Mouse (Mus musculus): Measurements from ENCODE around the gene Cdk14. TPM values are rescaled to one million over a fixed set of nuclear protein-coding genes. Genes with fewer than 3 reads are reported as not detected.

The Cdk14 gene
- polyA plus RNA-seq, 1 experiment from 2014 or later = 10.6 TPM

- Histone ChIP-seq H3K9me3 (replicated peaks; ENCODE audit: control insufficient read depth, low read length) (no peaks in the 10 kb centered on the region), H3K9ac (ENCODE audit: low read length) (no peak overlapping the region), H3K36me3 (ENCODE audit: control insufficient read depth, insufficient read depth) (no peaks in the 10 kb centered on the region), H3K4me3 (ENCODE audit: low read length) (no peak overlapping the region), H3K4me2 (ENCODE audit: low read depth, low read length) (no peak overlapping the region), H3K27me3 (ENCODE audit: control insufficient read depth, insufficient read depth, low read length) (no peaks in the 10 kb centered on the region), H3K4me1 (ENCODE audit: control insufficient read depth, insufficient read depth, low read length) (no peaks in the 10 kb centered on the region; the same call in 1 of the 2 replicates), H3K27ac (ENCODE audit: low read length) (no peak overlapping the region)
- WGBS = 73% methylated on average over 7 of the region's 7 CpGs
- ATAC-seq (replicated peaks; ENCODE audit: extremely low read depth, insufficient read depth, low FRiP score) = no peak
Measured at GRCm38 (mm10) chr5:5012521-5013346, 407.4 kb downstream of the Cdk14 start.

- 89% methylated on average over 4 of the region's 4 CpGs for WGBS
- Histone ChIP-seq H3K4me1 (ENCODE audit: control insufficient read depth, insufficient read depth, low read length) (no peaks in the 10 kb centered on the region), H3K4me3 (ENCODE audit: low read length) (no peak overlapping the region), H3K27ac (ENCODE audit: low read length) (no peak overlapping the region), H3K4me2 (ENCODE audit: low read depth, low read length) (no peak overlapping the region), H3K36me3 (ENCODE audit: control insufficient read depth, insufficient read depth) (no peaks in the 10 kb centered on the region), H3K9ac (ENCODE audit: low read length) (no peak overlapping the region), H3K27me3 (ENCODE audit: control insufficient read depth, insufficient read depth, low read length) (no peaks in the 10 kb centered on the region), H3K9me3 (replicated peaks; ENCODE audit: control insufficient read depth, low read length) (no peaks in the 10 kb centered on the region)
- no peak for ATAC-seq (replicated peaks; ENCODE audit: extremely low read depth, insufficient read depth, low FRiP score)
Measured at GRCm38 (mm10) chr5:5008153-5008745, 411.9 kb downstream of the Cdk14 start.

DNA sequence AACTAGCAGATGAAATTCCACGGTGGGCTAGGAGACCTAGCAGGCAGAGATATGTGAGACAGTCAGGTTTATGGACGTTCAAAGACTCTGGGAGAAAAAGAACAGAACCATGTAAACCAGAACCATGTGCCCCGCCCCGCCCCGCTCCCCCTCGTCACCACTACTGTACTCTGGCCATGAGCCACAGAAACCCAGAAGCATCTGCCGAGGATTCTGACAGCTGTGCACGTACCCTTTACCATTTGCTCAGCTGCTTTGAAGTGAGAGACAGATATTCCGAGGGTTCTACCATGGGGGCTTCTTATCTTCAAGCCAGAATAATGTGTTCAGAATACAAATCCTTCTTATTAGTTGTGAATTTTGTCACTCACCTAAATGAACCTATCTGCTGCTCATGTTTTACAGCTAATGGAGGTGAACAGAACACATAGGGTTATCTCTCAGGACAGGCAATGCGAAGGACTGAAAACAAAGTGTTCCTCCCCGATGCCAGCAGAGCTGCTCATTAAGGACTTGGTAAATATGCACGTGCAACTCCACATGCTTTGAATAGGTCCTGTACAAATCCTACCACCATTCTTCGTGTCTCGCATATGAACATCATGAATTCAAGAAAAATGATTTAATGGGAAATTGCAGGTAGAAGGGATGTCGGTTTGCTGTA lies 412.5 kb downstream of the Cdk14 start:
- Histone ChIP-seq H3K27ac (ENCODE audit: low read length) (no peak overlapping the region), H3K9me3 (replicated peaks; ENCODE audit: control insufficient read depth, low read length) (no peaks in the 10 kb centered on the region), H3K36me3 (ENCODE audit: control insufficient read depth, insufficient read depth) (no peaks in the 10 kb centered on the region), H3K27me3 (ENCODE audit: control insufficient read depth, insufficient read depth, low read length) (no peaks in the 10 kb centered on the region), H3K4me2 (ENCODE audit: low read depth, low read length) (no peak overlapping the region), H3K9ac (ENCODE audit: low read length) (no peak overlapping the region), H3K4me3 (ENCODE audit: low read length) (no peak overlapping the region), H3K4me1 (ENCODE audit: control insufficient read depth, insufficient read depth, low read length) (no peaks in the 10 kb centered on the region)
- 81% methylated on average over 15 of the region's 15 CpGs for WGBS
- no peak for ATAC-seq (replicated peaks; ENCODE audit: extremely low read depth, insufficient read depth, low FRiP score)

- Histone ChIP-seq H3K4me1 (ENCODE audit: control insufficient read depth, insufficient read depth, low read length) (no peaks in the 10 kb centered on the region), H3K4me3 (ENCODE audit: low read length) (no peak overlapping the region)
- WGBS = 66% methylated on average over 1 of the region's 1 CpGs
Measured at GRCm38 (mm10) chr5:5005633-5006032, 414.5 kb downstream of the Cdk14 start.

GRCm38 (mm10) chr5:5004740-5005139 lies 415.4 kb downstream of the Cdk14 start:
- 94% methylated on average over 2 of the region's 2 CpGs for WGBS
- Histone ChIP-seq H3K4me1 (ENCODE audit: control insufficient read depth, insufficient read depth, low read length) (no peaks in the 10 kb centered on the region), H3K36me3 (ENCODE audit: control insufficient read depth, insufficient read depth) (no peaks in the 10 kb centered on the region), H3K4me2 (ENCODE audit: low read depth, low read length) (no peak overlapping the region), H3K27me3 (ENCODE audit: control insufficient read depth, insufficient read depth, low read length) (no peaks in the 10 kb centered on the region), H3K27ac (ENCODE audit: low read length) (no peak overlapping the region), H3K4me3 (ENCODE audit: low read length) (no peak overlapping the region), H3K9me3 (replicated peaks; ENCODE audit: control insufficient read depth, low read length) (no peaks in the 10 kb centered on the region), H3K9ac (ENCODE audit: low read length) (no peak overlapping the region)
- no peak for ATAC-seq (replicated peaks; ENCODE audit: extremely low read depth, insufficient read depth, low FRiP score)

More at GRCm38 (mm10) chr5:5005633-5006032, 414.5 kb downstream of the Cdk14 start:
- H3K4me2 ChIP-seq (ENCODE audit: low read depth, low read length) = no peak overlapping the region
- H3K9me3 ChIP-seq (replicated peaks; ENCODE audit: control insufficient read depth, low read length) = no peaks in the 10 kb centered on the region
- H3K9ac ChIP-seq (ENCODE audit: low read length) = no peak overlapping the region
- no peaks in the 10 kb centered on the region for H3K27me3 ChIP-seq (ENCODE audit: control insufficient read depth, insufficient read depth, low read length)
- no peak overlapping the region for H3K27ac ChIP-seq (ENCODE audit: low read length)
- no peak for ATAC-seq (replicated peaks; ENCODE audit: extremely low read depth, insufficient read depth, low FRiP score)
- H3K36me3 ChIP-seq (ENCODE audit: control insufficient read depth, insufficient read depth) = no peaks in the 10 kb centered on the region

DNA sequence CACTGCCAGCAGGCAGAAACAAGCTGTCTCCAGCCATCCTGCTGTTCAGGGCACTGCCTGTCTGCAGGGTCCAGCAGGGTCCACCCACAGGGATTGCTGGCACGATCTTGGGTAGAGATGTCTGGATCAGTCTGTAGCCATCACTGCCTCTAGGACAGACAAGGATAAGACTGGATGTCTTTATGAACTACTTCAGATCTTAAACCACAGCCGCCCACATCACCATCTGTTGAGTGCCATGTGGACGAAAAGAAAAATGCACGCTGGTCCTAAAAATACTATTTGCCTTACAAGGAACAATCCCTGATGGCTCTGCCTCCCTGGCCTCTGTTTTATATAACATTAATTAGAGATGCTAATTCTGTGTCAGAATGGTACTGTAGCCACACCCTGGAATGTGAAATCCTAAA lies 426.9 kb downstream of the Cdk14 start:
- Histone ChIP-seq H3K4me1 (ENCODE audit: control insufficient read depth, insufficient read depth, low read length) (no peaks in the 10 kb centered on the region), H3K27ac (ENCODE audit: low read length) (no peak overlapping the region), H3K9ac (ENCODE audit: low read length) (no peak overlapping the region), H3K27me3 (ENCODE audit: control insufficient read depth, insufficient read depth, low read length) (no peaks in the 10 kb centered on the region), H3K36me3 (ENCODE audit: control insufficient read depth, insufficient read depth) (no peaks in the 10 kb centered on the region), H3K4me3 (ENCODE audit: low read length) (no peak overlapping the region), H3K9me3 (replicated peaks; ENCODE audit: control insufficient read depth, low read length) (no peaks in the 10 kb centered on the region), H3K4me2 (ENCODE audit: low read depth, low read length) (no peak overlapping the region)
- 73% methylated on average over 4 of the region's 4 CpGs for WGBS
- ATAC-seq (replicated peaks; ENCODE audit: extremely low read depth, insufficient read depth, low FRiP score) = no peak

GRCm38 (mm10) chr5:4991023-4991422 lies 429.1 kb downstream of the Cdk14 start:
- no peak for ATAC-seq (replicated peaks; ENCODE audit: extremely low read depth, insufficient read depth, low FRiP score)
- Histone ChIP-seq H3K9me3 (replicated peaks; ENCODE audit: control insufficient read depth, low read length) (no peaks in the 10 kb centered on the region), H3K36me3 (ENCODE audit: control insufficient read depth, insufficient read depth) (no peaks in the 10 kb centered on the region), H3K4me3 (ENCODE audit: low read length) (no peak overlapping the region), H3K27ac (ENCODE audit: low read length) (no peak overlapping the region), H3K4me1 (ENCODE audit: control insufficient read depth, insufficient read depth, low read length) (no peaks in the 10 kb centered on the region), H3K4me2 (ENCODE audit: low read depth, low read length) (no peak overlapping the region), H3K9ac (ENCODE audit: low read length) (no peak overlapping the region), H3K27me3 (ENCODE audit: control insufficient read depth, insufficient read depth, low read length) (no peaks in the 10 kb centered on the region)
- 75% methylated on average over 2 of the region's 2 CpGs for WGBS

DNA sequence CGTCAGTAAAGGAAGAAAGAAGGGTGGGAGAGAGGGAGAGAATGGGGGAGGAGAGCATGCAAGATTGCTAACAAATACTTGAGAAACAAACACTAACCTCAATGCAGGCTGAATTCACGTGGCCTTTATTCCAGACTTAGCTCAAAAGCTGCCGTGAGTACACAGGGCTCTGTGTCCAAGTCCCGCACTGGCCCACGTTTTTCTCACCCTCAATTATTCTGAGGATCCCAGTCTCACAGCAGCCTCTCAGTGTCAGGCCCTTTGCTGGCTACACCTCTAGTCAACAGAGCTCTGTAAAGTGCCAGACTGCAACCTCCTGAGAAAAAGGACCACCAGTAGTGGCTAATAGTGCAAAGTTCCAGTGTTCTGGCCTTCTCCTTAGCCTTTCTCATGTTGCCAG lies 429.9 kb downstream of the Cdk14 start:
- no peaks in the 10 kb centered on the region for H3K4me1 ChIP-seq (ENCODE audit: control insufficient read depth, insufficient read depth, low read length)
- no peak overlapping the region for H3K4me3 ChIP-seq (ENCODE audit: low read length)
- H3K9me3 ChIP-seq (replicated peaks; ENCODE audit: control insufficient read depth, low read length) = no peaks in the 10 kb centered on the region
- 67% methylated on average over 5 of the region's 5 CpGs for WGBS
- H3K36me3 ChIP-seq (ENCODE audit: control insufficient read depth, insufficient read depth) = no peaks in the 10 kb centered on the region
- no peak overlapping the region for H3K9ac ChIP-seq (ENCODE audit: low read length)
- H3K27me3 ChIP-seq (ENCODE audit: control insufficient read depth, insufficient read depth, low read length) = no peaks in the 10 kb centered on the region
- no peak for ATAC-seq (replicated peaks; ENCODE audit: extremely low read depth, insufficient read depth, low FRiP score)
- H3K4me2 ChIP-seq (ENCODE audit: low read depth, low read length) = no peak overlapping the region
- H3K27ac ChIP-seq (ENCODE audit: low read length) = no peak overlapping the region

DNA sequence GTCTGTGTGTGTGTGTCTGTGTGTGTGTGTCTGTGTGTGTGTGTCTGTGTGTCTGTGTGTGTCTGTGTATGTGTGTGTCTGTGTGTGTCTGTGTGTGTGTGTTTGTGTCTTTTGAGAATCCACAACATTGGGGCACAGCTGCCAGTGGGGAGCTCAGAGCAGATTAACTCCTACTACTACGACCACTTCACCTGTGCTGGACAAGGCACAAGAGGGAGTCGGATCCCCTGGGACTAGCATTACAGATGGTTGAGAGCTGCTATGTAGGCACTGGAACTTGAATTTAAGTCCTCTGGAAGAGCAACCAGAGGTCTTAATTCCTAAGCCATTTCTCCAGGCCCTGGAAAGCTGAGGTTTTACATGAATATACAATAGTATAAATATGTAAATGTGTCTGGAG lies 433.9 kb downstream of the Cdk14 start:
- Histone ChIP-seq H3K9me3 (replicated peaks; ENCODE audit: control insufficient read depth, low read length) (no peaks in the 10 kb centered on the region), H3K27me3 (ENCODE audit: control insufficient read depth, insufficient read depth, low read length) (no peaks in the 10 kb centered on the region), H3K4me1 (ENCODE audit: control insufficient read depth, insufficient read depth, low read length) (no peaks in the 10 kb centered on the region), H3K36me3 (ENCODE audit: control insufficient read depth, insufficient read depth) (no peaks in the 10 kb centered on the region), H3K9ac (ENCODE audit: low read length) (no peak overlapping the region), H3K4me3 (ENCODE audit: low read length) (no peak overlapping the region), H3K4me2 (ENCODE audit: low read depth, low read length) (no peak overlapping the region), H3K27ac (ENCODE audit: low read length) (no peak overlapping the region)
- WGBS = 82% methylated on average over 2 of the region's 2 CpGs
- no peak for ATAC-seq (replicated peaks; ENCODE audit: extremely low read depth, insufficient read depth, low FRiP score)

Measured in heart, embryonic 16.5 days (tissue).